Mouse (Mus musculus) MEL (cell line): ENCODE data around the gene Med25. TPM values are rescaled to one million over a fixed set of nuclear protein-coding genes. Genes with fewer than 3 reads are reported as not detected.

ENCODE experiments used
- DNase-seq: peaks from one replicate; pipeline ENCODE4 v3.0.0; 2011; ENCODE audit warnings: low read depth, low spot score
- H3K27ac ChIP-seq: 2 replicates; pipeline ENCODE4 v1.5.1; 2012; ENCODE audit warnings: low read depth, mild to moderate bottlenecking, control low read depth, low read length, moderate library complexity; ENCODE audit not compliant: control insufficient read depth
- H3K27me3 ChIP-seq, 2 experiments: fragments of 150-350 bp in 1 of 2; sonication (generic) in 1 of 2; 2 replicates each; pipeline ENCODE4 v1.6.1; 2012; ENCODE audit warnings: low read length in 2 of 2, mild to moderate bottlenecking in 2 of 2, improper control_type of control experiment in 1 of 2, moderate library complexity in 1 of 2; ENCODE audit not compliant: insufficient read depth in 2 of 2, control insufficient read depth in 1 of 2
- H3K36me3 ChIP-seq, 2 experiments: 2 replicates each; pipeline ENCODE4 v1.6.1; 2012 to 2014; ENCODE audit warnings: low read length in 2 of 2, improper control_type of control experiment in 1 of 2, inconsistent platforms in 1 of 2, mild to moderate bottlenecking in 1 of 2; ENCODE audit not compliant: insufficient read depth in 2 of 2, control insufficient read depth in 1 of 2
- H3K4me1 ChIP-seq, 2 experiments: fragments of 150-350 bp in 1 of 2; sonication (generic) in 1 of 2; 2 replicates each; pipeline ENCODE4 v1.6.1; 2012; ENCODE audit warnings: low read length in 2 of 2, improper control_type of control experiment in 1 of 2, mild to moderate bottlenecking in 1 of 2; ENCODE audit not compliant: insufficient read depth in 2 of 2, control insufficient read depth in 1 of 2
- H3K4me3 ChIP-seq, 2 experiments: fragments of 150-350 bp in 1 of 2; sonication (generic) in 1 of 2; 2 replicates each; pipeline ENCODE4 v1.5.1; 2012; ENCODE audit warnings: low read depth in 2 of 2, low read length in 2 of 2, mild to moderate bottlenecking in 2 of 2, moderate library complexity in 2 of 2, control low read depth in 1 of 2, improper control_type of control experiment in 1 of 2; ENCODE audit not compliant: control insufficient read depth in 1 of 2, insufficient read depth in 1 of 2
- H3K79me2 ChIP-seq: 2 replicates; pipeline ENCODE4 v1.6.1; 2012; ENCODE audit warnings: mild to moderate bottlenecking, low read length, moderate library complexity; ENCODE audit not compliant: control insufficient read depth, poor library complexity, insufficient read depth
- H3K9ac ChIP-seq: 2 replicates; pipeline ENCODE4 v1.6.1; 2012; ENCODE audit warnings: low read depth, mild to moderate bottlenecking, control low read depth, low read length, moderate library complexity; ENCODE audit not compliant: control insufficient read depth, poor library complexity, severe bottlenecking
- H3K9me3 ChIP-seq: fragments of 150-350 bp; sonication (generic); replicated peaks from 2 replicates; pipeline ENCODE4 v1.6.1; 2012; ENCODE audit warnings: mild to moderate bottlenecking, low read length, improper control_type of control experiment, moderate library complexity; ENCODE audit not compliant: insufficient read depth
- BHLHE40 ChIP-seq: IDR thresholded peaks from 2 replicates; pipeline ENCODE4 v1.6.1; 2012; ENCODE audit warnings: low read depth, mild to moderate bottlenecking, inconsistent platforms, low read length, improper control_type of control experiment, borderline replicate concordance
- CHD1 ChIP-seq: IDR thresholded peaks from 2 replicates; pipeline ENCODE4 v1.6.1; 2012; ENCODE audit warnings: low read depth, mild to moderate bottlenecking, inconsistent platforms, low read length, improper control_type of control experiment
- CTCF ChIP-seq, 3 experiments: IDR thresholded peaks in 2 of 3; conservative IDR thresholded peaks in 1 of 3; 2 replicates each; pipeline ENCODE4 v1.5.1; 2011 to 2012; ENCODE audit warnings: low read length in 3 of 3, low read depth in 2 of 3, mild to moderate bottlenecking in 2 of 3, improper control_type of control experiment in 1 of 3, inconsistent platforms in 1 of 3, mixed read lengths in 1 of 3, moderate library complexity in 1 of 3; ENCODE audit not compliant: control insufficient read depth in 1 of 3, insufficient read depth in 1 of 3, poor library complexity in 1 of 3, severe bottlenecking in 1 of 3
- ELF1 ChIP-seq: IDR thresholded peaks from 2 replicates; pipeline ENCODE4 v1.6.1; 2014; ENCODE audit warnings: low read depth, mild to moderate bottlenecking, inconsistent platforms, low read length, improper control_type of control experiment, moderate library complexity
- EP300 ChIP-seq, 2 experiments: IDR thresholded peaks; 2 replicates each; pipeline ENCODE4 v1.6.1; 2011; ENCODE audit warnings: improper control_type of control experiment in 2 of 2, low read length in 2 of 2, low read depth in 1 of 2, mild to moderate bottlenecking in 1 of 2
- ETS1 ChIP-seq: IDR thresholded peaks from 2 replicates; pipeline ENCODE4 v1.6.1; 2012; ENCODE audit warnings: low read depth, mild to moderate bottlenecking, inconsistent platforms, low read length, improper control_type of control experiment, moderate library complexity
- GABPA ChIP-seq: IDR thresholded peaks from 2 replicates; pipeline ENCODE4 v1.6.1; 2012; ENCODE audit warnings: low read depth, mild to moderate bottlenecking, inconsistent platforms, low read length, improper control_type of control experiment, moderate library complexity
- JUND ChIP-seq: IDR thresholded peaks from 2 replicates; pipeline ENCODE4 v1.6.1; 2011; ENCODE audit warnings: low read depth, mild to moderate bottlenecking, improper control_type of control experiment, low read length
- KAT2A ChIP-seq: conservative IDR thresholded peaks from 2 replicates; pipeline ENCODE4 v1.6.1; 2012; ENCODE audit warnings: low read depth, low read length, improper control_type of control experiment, inconsistent platforms
- MAFK ChIP-seq: IDR thresholded peaks from 2 replicates; pipeline ENCODE4 v1.6.1; 2011; ENCODE audit warnings: low read depth, mild to moderate bottlenecking, low read length, improper control_type of control experiment, borderline replicate concordance
- MAX ChIP-seq: IDR thresholded peaks from 2 replicates; pipeline ENCODE4 v1.6.1; 2011; ENCODE audit warnings: low read length, improper control_type of control experiment
- MAZ ChIP-seq: IDR thresholded peaks from 2 replicates; pipeline ENCODE4 v1.6.1; 2012; ENCODE audit warnings: low read depth, mild to moderate bottlenecking, inconsistent platforms, low read length, improper control_type of control experiment
- MEF2A ChIP-seq: IDR thresholded peaks from 2 replicates; pipeline ENCODE4 v1.6.1; 2014; ENCODE audit warnings: low read depth, mild to moderate bottlenecking, inconsistent platforms, low read length, improper control_type of control experiment; ENCODE audit not compliant: poor library complexity, insufficient replicate concordance, severe bottlenecking; ENCODE audit errors: extremely low read depth
- MYC ChIP-seq: IDR thresholded peaks from 2 replicates; pipeline ENCODE4 v1.6.1; 2011; ENCODE audit warnings: low read depth, mild to moderate bottlenecking, low read length, improper control_type of control experiment, moderate library complexity
- NRF1 ChIP-seq: IDR thresholded peaks from 2 replicates; pipeline ENCODE4 v1.6.1; 2014; ENCODE audit warnings: low read depth, mild to moderate bottlenecking, inconsistent platforms, low read length, improper control_type of control experiment, moderate library complexity; ENCODE audit not compliant: poor library complexity, insufficient read depth, severe bottlenecking
- POLR2A ChIP-seq, 2 experiments: IDR thresholded peaks; 2 replicates each; pipeline ENCODE4 v1.6.1; 2011 to 2012; ENCODE audit warnings: low read length in 2 of 2, mild to moderate bottlenecking in 2 of 2, control low read depth in 1 of 2, improper control_type of control experiment in 1 of 2, low read depth in 1 of 2, moderate library complexity in 1 of 2; ENCODE audit not compliant: control insufficient read depth in 1 of 2, insufficient read depth in 1 of 2, poor library complexity in 1 of 2
- POLR2AphosphoS2 ChIP-seq: IDR thresholded peaks from 2 replicates; pipeline ENCODE4 v1.6.1; 2011; ENCODE audit warnings: low read length, improper control_type of control experiment
- RAD21 ChIP-seq: IDR thresholded peaks from 2 replicates; pipeline ENCODE4 v1.6.1; 2011; ENCODE audit warnings: mild to moderate bottlenecking, low read depth, low read length, improper control_type of control experiment
- SIN3A ChIP-seq: IDR thresholded peaks from 2 replicates; pipeline ENCODE4 v1.6.1; 2012; ENCODE audit warnings: low read length, improper control_type of control experiment, inconsistent platforms
- SMC3 ChIP-seq: IDR thresholded peaks from 2 replicates; pipeline ENCODE4 v1.6.1; 2011; ENCODE audit warnings: low read depth, low read length, improper control_type of control experiment
- TAL1 ChIP-seq: IDR thresholded peaks from 2 replicates; pipeline ENCODE4 v1.6.1; 2012; ENCODE audit warnings: mild to moderate bottlenecking, inconsistent platforms, low read length, moderate library complexity, mixed read lengths
- TBP ChIP-seq: IDR thresholded peaks from 2 replicates; pipeline ENCODE4 v1.8.0; 2011; ENCODE audit warnings: low read depth, low read length, improper control_type of control experiment
- TCF12 ChIP-seq: IDR thresholded peaks from 2 replicates; pipeline ENCODE4 v1.6.1; 2014; ENCODE audit warnings: low read depth, mild to moderate bottlenecking, inconsistent platforms, low read length, improper control_type of control experiment, moderate library complexity
- USF1 ChIP-seq: IDR thresholded peaks from 2 replicates; pipeline ENCODE4 v1.6.1; 2014; ENCODE audit warnings: low read depth, mild to moderate bottlenecking, inconsistent platforms, low read length, improper control_type of control experiment, moderate library complexity
- USF2 ChIP-seq, 2 experiments: IDR thresholded peaks; 2 replicates each; pipeline ENCODE4 v1.6.1; 2011 to 2012; ENCODE audit warnings: improper control_type of control experiment in 2 of 2, low read length in 2 of 2, borderline replicate concordance in 1 of 2, inconsistent platforms in 1 of 2, low read depth in 1 of 2, mild to moderate bottlenecking in 1 of 2; ENCODE audit not compliant: insufficient read depth in 1 of 2
- ZC3H11A ChIP-seq: IDR thresholded peaks from 2 replicates; pipeline ENCODE4 v1.6.1; 2012; ENCODE audit warnings: low read depth, mild to moderate bottlenecking, inconsistent platforms, low read length, improper control_type of control experiment
- ZKSCAN1 ChIP-seq: IDR thresholded peaks from 2 replicates; pipeline ENCODE4 v1.6.1; 2012; ENCODE audit warnings: low read depth, mild to moderate bottlenecking, inconsistent platforms, low read length, improper control_type of control experiment, moderate library complexity
- ZMIZ1 ChIP-seq: IDR thresholded peaks from 2 replicates; pipeline ENCODE4 v1.6.1; 2012; ENCODE audit warnings: low read depth, mild to moderate bottlenecking, inconsistent platforms, low read length, improper control_type of control experiment, moderate library complexity
- ZNF384 ChIP-seq: IDR thresholded peaks from 2 replicates; pipeline ENCODE4 v1.6.1; 2012; ENCODE audit warnings: low read depth, mild to moderate bottlenecking, inconsistent platforms, low read length, improper control_type of control experiment
- polyA plus RNA-seq, 2 experiments: library from polyadenylated mRNA; stranded (reverse) in 1 of 2; unstranded in 1 of 2; fragments of >175 nt in 1 of 2; fragments of >200 nt in 1 of 2; gene quantifications; 2 replicates each; pipeline versions ENCODE4 v1.2.1 to v1.2.4; 2012; ENCODE audit warnings: low replicate concordance in 2 of 2, low read depth in 1 of 2; ENCODE audit not compliant: insufficient read length in 2 of 2, insufficient read depth in 1 of 2, missing spikeins in 1 of 2
- total RNA-seq: library from RNA; depleted of rRNA; stranded (reverse); fragments of 300-350 nt; gene quantifications from 2 replicates; pipeline ENCODE4 v1.2.3, GENCODE M21; 2012

Med25 gene
- total and polyA plus RNA-seq, 3 experiments: 53.9 to 118 TPM; not detected in 1

DNA sequence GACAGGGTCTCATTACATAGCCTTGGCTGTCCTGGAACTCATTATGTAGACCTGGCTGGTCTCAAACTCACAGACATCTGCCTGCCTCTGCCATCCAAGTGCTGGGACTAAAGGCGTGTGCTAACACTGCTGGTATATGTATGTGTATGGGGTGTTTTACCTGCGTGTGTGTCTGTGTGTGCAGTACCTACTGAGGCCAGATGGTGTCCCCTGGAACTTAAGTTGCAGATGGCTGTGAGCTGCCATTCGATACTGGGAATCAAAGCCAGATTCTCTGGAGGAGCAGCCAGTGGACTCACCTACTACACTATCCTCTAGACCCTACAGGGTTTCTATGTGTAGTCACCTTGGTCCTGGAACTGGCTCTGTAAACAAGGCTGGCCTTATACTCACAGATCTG, 33.0 kb upstream of the Med25 start:
- no peak overlapping the region for H3K9ac ChIP-seq
- TF ChIP-seq CTCF (IDR thresholded peaks at IDR 0.05 in 2 of 3, conservative IDR thresholded peaks at IDR 0.05 in 1 of 3; ENCODE audit: control insufficient read depth in 1 of 3, insufficient read depth in 1 of 3, low read depth in 2 of 3, low read length in 3 of 3, poor library complexity in 1 of 3, severe bottlenecking in 1 of 3) (peak; percentile 51 to 59 (median 54)), MAZ (no peak), RAD21 (peak; percentile 31), EP300 (IDR thresholded peaks at IDR 0.05; ENCODE audit: low read depth in 1 of 2, low read length in 2 of 2) (no peak), ZKSCAN1 (no peak), SMC3 (peak; percentile 42), MYC (no peak), TCF12 (no peak)
- DNase-seq: peak; percentile 72
- no peaks in the 10 kb centered on the region for H3K9me3 ChIP-seq
- no peaks in the 10 kb centered on the region for H3K27me3 ChIP-seq
- peaks cover 6 to 19% of the 10 kb centered on the region in 2 experiments for H3K4me1 ChIP-seq
- H3K4me3 ChIP-seq: no peak overlapping the region
- H3K27ac ChIP-seq: no peak overlapping the region
- peaks cover 15% of the 10 kb centered on the region for H3K79me2 ChIP-seq
- peaks cover 11 to 18% of the 10 kb centered on the region in 2 experiments for H3K36me3 ChIP-seq

GRCm38 (mm10) chr7:44922530-44922929, 30.0 kb upstream of the Med25 start:
- H3K4me1 ChIP-seq: peaks cover 0 to 7% of the 10 kb centered on the region in 2 experiments; a peak in 2 of 4 replicates
- TF ChIP-seq USF2 (IDR thresholded peaks at IDR 0.05; ENCODE audit: borderline replicate concordance in 1 of 2, insufficient read depth in 1 of 2, low read depth in 1 of 2, low read length in 2 of 2) (no peak), POLR2A (IDR thresholded peaks at IDR 0.05; ENCODE audit: control insufficient read depth in 1 of 2, insufficient read depth in 1 of 2, low read depth in 1 of 2, low read length in 2 of 2, poor library complexity in 1 of 2) (no peak), ZNF384 (no peak), ZC3H11A (no peak), JUND (no peak), ZMIZ1 (no peak), MAX (no peak), MAFK (no peak), TCF12 (peak; percentile 35; the same call in 1 of the 2 replicates), ETS1 (peak; percentile 66; the same call in 1 of the 2 replicates), BHLHE40 (no peak), KAT2A (no peak), TBP (0 out of 2 replicates have a peak, but pooled peaks have one; percentile 42), SIN3A (no peak; the same call in 1 of the 2 replicates), POLR2AphosphoS2 (no peak), EP300 (IDR thresholded peaks at IDR 0.05; ENCODE audit: low read depth in 1 of 2, low read length in 2 of 2) (0 out of 4 replicates have a peak, but pooled peaks of 1 of the 2 experiments have one; percentile 16), GABPA (no peak), CTCF (IDR thresholded peaks at IDR 0.05 in 2 of 3, conservative IDR thresholded peaks at IDR 0.05 in 1 of 3; ENCODE audit: control insufficient read depth in 1 of 3, insufficient read depth in 1 of 3, low read depth in 2 of 3, low read length in 3 of 3, poor library complexity in 1 of 3, severe bottlenecking in 1 of 3) (no peak), CHD1 (no peak), NRF1 (no peak), MYC (no peak), TAL1 (no peak), ELF1 (no peak), ZKSCAN1 (no peak), MEF2A (no peak), SMC3 (no peak), USF1 (no peak)

More at GRCm38 (mm10) chr7:44922530-44922929, 30.0 kb upstream of the Med25 start:
- H3K27me3 ChIP-seq: no peaks in the 10 kb centered on the region
- H3K27ac ChIP-seq: no peak overlapping the region
- peaks cover 4 to 11% of the 10 kb centered on the region in 2 experiments for H3K36me3 ChIP-seq
- H3K9ac ChIP-seq: no peak overlapping the region
- H3K79me2 ChIP-seq: 0 out of 2 replicates have a peak, but pooled peaks cover 3% of the 10 kb centered on the region
- peak; percentile 57 for DNase-seq
- H3K9me3 ChIP-seq: no peaks in the 10 kb centered on the region
- no peak overlapping the region for H3K4me3 ChIP-seq
